In the genomic region with DNA sequence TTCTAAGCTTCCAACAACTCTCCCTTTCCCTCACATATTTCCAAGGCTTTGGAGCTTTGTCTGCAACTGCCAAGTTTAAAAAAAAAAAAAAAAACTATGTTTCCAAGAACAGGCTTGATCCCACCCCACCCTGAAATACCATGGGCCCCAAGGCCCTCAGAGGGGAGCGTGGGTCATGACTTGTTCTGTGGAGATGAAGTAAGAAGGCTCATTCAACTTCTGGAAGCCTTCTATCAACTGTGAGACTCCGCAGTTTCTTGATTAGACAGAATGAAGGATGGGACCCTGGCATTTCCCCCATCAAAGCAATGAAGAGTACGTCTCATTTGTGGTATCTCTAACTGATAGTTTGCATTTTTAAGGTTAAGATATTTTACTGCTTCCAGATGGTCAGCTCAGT, we compare ENCODE assay signal across 22 mouse cellular contexts. TPM values are rescaled to one million over a fixed set of nuclear protein-coding genes. Genes with fewer than 3 reads are reported as not detected.
"Had no signal": no experiment of that assay in that cellular context is flagged by ENCODE, and none has a peak within 500 bp of the region (broad histone marks: within the 10 kb centered on the region; RNA-seq: fewer than 3 reads in every experiment).

No protein-coding gene starts in this region.

- ATAC-seq: intestine, embryonic 15.5 days; liver, postnatal 0 days; lung, postnatal 0 days; midbrain, embryonic 15.5 days had no signal

- H3K9ac ChIP-seq: intestine, embryonic 15.5 days; limb, embryonic 15.5 days; liver, embryonic 14.5 days; liver, postnatal 0 days; lung, embryonic 14.5 days; midbrain, embryonic 12.5 days; midbrain, embryonic 15.5 days; neural tube, embryonic 12.5 days; neural tube, embryonic 15.5 days; stomach, embryonic 15.5 days had no signal

- H3K36me3 ChIP-seq: intestine, embryonic 15.5 days; limb, embryonic 15.5 days; midbrain, embryonic 12.5 days; midbrain, embryonic 15.5 days; neural tube, embryonic 12.5 days; neural tube, embryonic 15.5 days; stomach, embryonic 15.5 days had no signal

- H3K4me2 ChIP-seq: intestine, embryonic 15.5 days; limb, embryonic 15.5 days; liver, embryonic 11.5 days; lung, embryonic 14.5 days; midbrain, embryonic 12.5 days; midbrain, embryonic 15.5 days; neural tube, embryonic 12.5 days; neural tube, embryonic 15.5 days; stomach, embryonic 15.5 days had no signal

- H3K9me3 ChIP-seq: intestine, embryonic 15.5 days; limb, embryonic 15.5 days; midbrain, embryonic 12.5 days; midbrain, embryonic 15.5 days; neural tube, embryonic 12.5 days; neural tube, embryonic 15.5 days; stomach, embryonic 15.5 days had no signal

- H3K4me3 ChIP-seq: intestine, embryonic 15.5 days; layer of hippocampus, adult 2 months; limb, embryonic 15.5 days; midbrain, embryonic 12.5 days; midbrain, embryonic 15.5 days; neural tube, embryonic 12.5 days; neural tube, embryonic 15.5 days; stomach, embryonic 15.5 days had no signal

- H3K27me3 ChIP-seq: intestine, embryonic 15.5 days; limb, embryonic 15.5 days; midbrain, embryonic 12.5 days; midbrain, embryonic 15.5 days; neural tube, embryonic 12.5 days; neural tube, embryonic 15.5 days; stomach, embryonic 15.5 days had no signal

- H3K4me1 ChIP-seq: intestine, embryonic 15.5 days; limb, embryonic 15.5 days; midbrain, embryonic 12.5 days; midbrain, embryonic 15.5 days; neural tube, embryonic 12.5 days; stomach, embryonic 15.5 days had no signal

- DNase-seq: kidney, adult 11 months; kidney, adult 9 months; layer of hippocampus, adult 9-11 months; liver, postnatal 0 days; lung, embryonic 14.5 days; right cerebral cortex, adult 18-20 months; right cerebral cortex, postnatal 14 days; right cerebral cortex, postnatal 4 days; spleen, adult 18-20 months; thymus, postnatal 25 days had no signal

- H3K27ac ChIP-seq: intestine, embryonic 15.5 days; layer of hippocampus, adult 2 months; limb, embryonic 15.5 days; liver, embryonic 14.5 days; macrophage; midbrain, embryonic 12.5 days; midbrain, embryonic 15.5 days; neural tube, embryonic 12.5 days; neural tube, embryonic 15.5 days; stomach, embryonic 15.5 days had no signal

RNA-seq across cellular contexts. Expression of a gene that starts 13.0 kb away (rescaled TPM):
- polyA plus RNA-seq: liver, postnatal 0 days; macrophage had no signal
